Mouse (Mus musculus): ENCODE data around the gene Tmem30c. TPM values are rescaled to one million over a fixed set of nuclear protein-coding genes. Genes with fewer than 3 reads are reported as not detected.
A peak's percentile ranks its signal among the peaks of the same experiment; 100 is the strongest.

The Tmem30c gene
- polyA plus RNA-seq (2015; fragmentation: Nextera tagmentation; extraction: Ambion mirVana) = 0.05 TPM in 1 of 2 replicates, not detected in the other

DNA sequence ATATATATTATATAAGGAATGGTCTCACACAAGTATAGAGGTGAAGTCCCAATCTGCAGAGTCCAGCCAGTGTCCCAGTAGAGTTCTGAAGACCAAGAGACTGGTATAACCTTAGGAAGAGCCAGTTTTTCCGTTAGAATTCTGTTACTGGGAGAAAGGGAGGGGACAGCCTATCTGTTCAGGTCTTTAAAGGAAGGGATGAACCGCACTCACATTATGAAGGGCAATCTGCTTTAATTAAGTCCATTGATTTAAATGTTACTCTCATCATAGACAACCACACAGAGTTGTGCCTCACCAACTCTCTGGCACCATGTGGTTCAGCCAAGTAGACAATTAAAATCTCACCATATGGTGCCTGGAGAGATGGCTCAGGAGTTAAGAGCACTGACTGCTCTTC is at the start of gene Tmem30c:
Gene Tmem30c, minus strand, starts transcription at position 101 of the 400 bp plus-strand sequence.
- H3K36me3 ChIP-seq = no peaks in the 10 kb centered on the region
- H3K9ac ChIP-seq = no peak within 1 kb of the TSS
- H3K4me1 ChIP-seq = no peaks in the 10 kb centered on the region
- H3K9me3 ChIP-seq (replicated peaks) = no peaks in the 10 kb centered on the region
- no peaks in the 10 kb centered on the region for H3K27me3 ChIP-seq
- 75% methylated on average over 2 of the region's 2 CpGs for WGBS
- no peak within 1 kb of the TSS for H3K4me2 ChIP-seq (replicated peaks)
- no peak within 1 kb of the TSS for H3K4me3 ChIP-seq (replicated peaks)
- H3K27ac ChIP-seq (replicated peaks) = no peak within 1 kb of the TSS
- ATAC-seq (ENCODE audit: insufficient number of reproducible peaks, low FRiP score, low TSS enrichment, low read depth) = no peak

DNA sequence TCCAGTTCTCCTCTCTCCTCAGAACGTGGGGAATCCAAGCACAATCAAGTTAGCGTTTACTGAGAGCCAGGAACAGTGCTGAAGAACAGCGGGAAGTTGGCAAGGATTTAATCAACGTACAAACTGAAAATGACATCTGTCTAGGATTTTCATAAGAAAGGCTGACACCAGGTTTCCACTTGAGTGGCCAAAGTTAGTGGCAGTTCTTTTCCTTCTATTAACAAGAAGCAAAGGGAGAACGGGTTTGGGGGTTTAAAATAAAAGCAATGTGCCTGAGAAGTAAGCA is 47.9 kb upstream of the Tmem30c start:
- no peak overlapping the region for H3K4me3 ChIP-seq (replicated peaks)
- WGBS = 31% methylated on average over 5 of the region's 5 CpGs
- H3K9me3 ChIP-seq (replicated peaks) = no peaks in the 10 kb centered on the region
- no peak overlapping the region for H3K9ac ChIP-seq
- no peak for ATAC-seq (ENCODE audit: insufficient number of reproducible peaks, low FRiP score, low TSS enrichment, low read depth)
- H3K4me2 ChIP-seq (replicated peaks) = no peak overlapping the region
- H3K27ac ChIP-seq (replicated peaks) = peak overlapping the region; percentile 55
- H3K27me3 ChIP-seq = no peaks in the 10 kb centered on the region
- no peaks in the 10 kb centered on the region for H3K36me3 ChIP-seq
- peaks cover 22% of the 10 kb centered on the region for H3K4me1 ChIP-seq

DNA sequence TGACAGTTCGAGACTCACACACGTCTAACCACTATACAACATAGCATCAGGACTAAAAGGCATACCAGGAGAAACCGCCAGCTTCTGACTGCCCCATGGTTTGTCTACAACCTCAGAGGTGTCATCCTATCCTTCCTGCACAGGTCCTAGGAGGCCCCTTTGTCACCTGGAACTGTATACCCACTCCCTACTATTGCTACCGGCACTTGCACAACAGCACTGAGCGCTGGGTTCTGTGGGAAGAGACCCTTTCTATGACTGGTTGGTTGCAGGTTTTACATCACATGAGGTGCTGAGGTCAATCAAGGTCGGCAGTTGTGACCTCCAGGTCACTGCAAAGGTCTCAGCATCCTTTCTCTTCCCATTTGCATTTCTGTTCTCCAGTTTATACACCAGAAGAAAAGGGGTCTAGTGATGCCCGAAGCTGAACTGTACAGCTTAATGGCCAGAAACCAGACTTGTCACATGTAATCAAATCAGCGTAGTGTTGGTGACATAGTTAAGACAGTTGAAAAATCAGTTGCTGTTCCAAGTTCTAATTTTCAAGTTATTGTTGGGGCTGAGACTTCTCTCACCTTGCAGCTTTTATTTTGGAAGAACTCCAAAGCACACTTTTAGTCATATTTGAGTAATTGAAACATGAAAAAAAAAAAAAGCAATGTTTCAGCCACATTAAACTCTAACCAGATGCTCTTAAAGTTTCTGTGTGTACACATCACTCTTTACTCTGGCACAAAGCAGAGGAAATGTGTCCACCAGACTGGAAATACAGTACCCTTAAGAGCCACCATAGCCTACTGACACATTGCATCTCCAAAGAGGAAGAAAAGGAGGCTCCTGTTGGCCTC is 47.3 kb upstream of the Tmem30c start:
- ATAC-seq (ENCODE audit: insufficient number of reproducible peaks, low FRiP score, low TSS enrichment, low read depth) = no peak
- no peaks in the 10 kb centered on the region for H3K27me3 ChIP-seq
- H3K27ac ChIP-seq (replicated peaks) = 0 out of 2 replicates have a peak overlapping the region, but pooled peaks have one; percentile 55
- H3K36me3 ChIP-seq = no peaks in the 10 kb centered on the region
- H3K4me1 ChIP-seq = peaks cover 22% of the 10 kb centered on the region
- H3K9me3 ChIP-seq (replicated peaks) = no peaks in the 10 kb centered on the region
- H3K4me2 ChIP-seq (replicated peaks) = no peak overlapping the region
- no peak overlapping the region for H3K9ac ChIP-seq
- no peak overlapping the region for H3K4me3 ChIP-seq (replicated peaks)
- 73% methylated on average over 8 of the region's 8 CpGs for WGBS

DNA sequence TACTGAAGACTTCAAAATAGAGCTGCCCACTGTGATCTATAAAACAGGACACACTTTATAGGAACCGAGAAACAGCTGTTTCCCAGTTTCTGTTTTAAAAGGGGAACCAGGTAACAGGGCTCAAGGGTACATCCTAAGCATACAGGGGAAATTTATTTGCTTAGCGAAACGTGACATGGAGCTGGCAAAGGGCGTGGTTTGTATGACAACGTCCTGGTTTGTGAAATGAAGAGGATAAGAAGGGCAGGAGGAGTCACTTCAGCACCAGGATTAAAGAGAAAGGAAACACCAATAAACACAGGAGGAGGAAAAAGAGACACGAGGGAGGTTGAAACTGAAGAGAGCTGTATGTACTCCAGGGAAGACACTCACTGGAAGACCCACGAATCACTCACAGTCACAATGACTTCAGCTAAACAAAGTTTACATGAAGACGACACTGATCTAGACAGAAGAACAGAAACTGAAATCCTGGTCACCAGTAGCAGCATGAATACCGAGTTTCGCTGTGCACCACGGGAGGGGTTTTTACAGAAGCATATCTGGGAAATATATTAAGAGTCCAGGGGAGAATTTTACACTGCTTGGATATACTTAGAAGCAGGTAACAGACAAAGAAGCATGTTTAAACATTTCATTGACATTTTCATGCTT is 44.2 kb upstream of the Tmem30c start:
- Histone ChIP-seq H3K9me3 (replicated peaks) (no peaks in the 10 kb centered on the region), H3K27ac (replicated peaks) (no peak overlapping the region), H3K4me3 (replicated peaks) (no peak overlapping the region), H3K27me3 (no peaks in the 10 kb centered on the region), H3K4me2 (replicated peaks) (no peak overlapping the region), H3K4me1 (peaks cover 22% of the 10 kb centered on the region), H3K9ac (no peak overlapping the region), H3K36me3 (no peaks in the 10 kb centered on the region)
- 57% methylated on average over 11 of the region's 11 CpGs for WGBS
- ATAC-seq (ENCODE audit: insufficient number of reproducible peaks, low FRiP score, low TSS enrichment, low read depth) = no peak

DNA sequence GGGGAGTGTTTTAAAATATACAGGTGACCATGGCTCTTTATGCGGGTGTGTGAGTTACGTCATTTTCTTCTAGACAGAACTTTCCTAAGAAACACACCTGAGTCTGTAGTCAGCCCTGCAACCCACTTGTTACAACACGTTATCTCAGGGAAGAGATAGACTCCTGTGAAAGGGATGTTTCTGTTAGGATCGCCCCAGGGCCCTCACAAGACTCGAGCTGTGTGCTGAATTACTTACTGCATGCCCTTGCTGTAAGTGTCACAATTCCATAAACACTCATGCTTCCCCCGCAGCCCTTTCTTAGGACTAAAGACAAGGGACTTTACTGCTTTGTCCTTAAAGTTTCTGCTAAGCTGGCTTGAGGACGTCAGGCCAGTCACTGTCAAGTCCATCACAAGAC is 39.6 kb upstream of the Tmem30c start:
- no peak overlapping the region for H3K4me2 ChIP-seq (replicated peaks)
- H3K4me1 ChIP-seq = no peaks in the 10 kb centered on the region
- no peak overlapping the region for H3K4me3 ChIP-seq (replicated peaks)
- 61% methylated on average over 7 of the region's 7 CpGs for WGBS
- no peaks in the 10 kb centered on the region for H3K9me3 ChIP-seq (replicated peaks)
- ATAC-seq (ENCODE audit: insufficient number of reproducible peaks, low FRiP score, low TSS enrichment, low read depth) = no peak; the same call in 1 of the 2 replicates
- H3K27ac ChIP-seq (replicated peaks) = no peak overlapping the region
- no peaks in the 10 kb centered on the region for H3K36me3 ChIP-seq
- no peak overlapping the region for H3K9ac ChIP-seq
- no peaks in the 10 kb centered on the region for H3K27me3 ChIP-seq

DNA sequence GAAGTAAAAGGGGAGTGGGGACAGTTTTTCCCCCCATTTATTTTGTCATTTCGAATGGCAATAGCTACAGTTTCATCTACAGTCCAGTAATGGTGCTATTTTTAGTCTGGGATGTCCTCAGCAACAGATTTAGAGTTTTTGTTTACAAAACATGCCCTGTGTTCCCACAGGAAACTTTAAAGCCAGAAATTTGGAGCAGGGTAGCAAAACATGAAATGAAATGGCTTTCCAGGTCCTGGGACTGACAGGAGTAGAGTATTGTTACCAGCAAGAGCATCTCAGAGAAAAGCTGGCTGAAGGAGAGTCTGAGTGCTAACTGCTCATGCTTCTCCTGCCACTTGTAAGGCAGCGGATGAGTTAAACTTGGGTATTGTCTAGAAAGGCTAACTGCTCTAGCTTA is 37.4 kb upstream of the Tmem30c start:
- no peak overlapping the region for H3K27ac ChIP-seq (replicated peaks)
- 84% methylated on average over 2 of the region's 2 CpGs for WGBS
- no peak overlapping the region for H3K4me3 ChIP-seq (replicated peaks)
- no peak for ATAC-seq (ENCODE audit: insufficient number of reproducible peaks, low FRiP score, low TSS enrichment, low read depth)
- H3K4me2 ChIP-seq (replicated peaks) = no peak overlapping the region
- 0 out of 2 replicates have a peak, but pooled peaks cover 2% of the 10 kb centered on the region for H3K4me1 ChIP-seq
- H3K9me3 ChIP-seq (replicated peaks) = no peaks in the 10 kb centered on the region
- H3K27me3 ChIP-seq = no peaks in the 10 kb centered on the region
- no peak overlapping the region for H3K9ac ChIP-seq
- H3K36me3 ChIP-seq = no peaks in the 10 kb centered on the region

DNA sequence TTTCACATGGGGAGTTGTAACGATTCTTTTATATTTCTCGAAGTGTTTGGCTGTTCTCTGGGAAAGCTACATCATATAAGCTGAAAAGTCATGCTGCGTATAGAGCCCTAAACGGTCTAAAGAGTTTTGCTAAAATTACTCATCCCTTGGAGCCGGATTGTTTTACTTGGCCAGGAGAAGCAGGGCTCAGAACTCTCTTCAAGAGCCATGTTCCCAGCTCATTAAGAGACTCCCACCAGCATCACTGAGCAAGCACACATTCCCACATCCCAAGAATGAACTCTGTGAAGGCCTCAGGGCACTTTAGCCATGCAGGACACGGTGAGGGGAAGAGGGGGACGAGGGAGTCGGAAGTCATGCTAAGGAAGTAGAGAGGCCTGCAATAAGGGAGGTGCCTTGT is 36.4 kb upstream of the Tmem30c start:
- H3K27ac ChIP-seq (replicated peaks) = 0 out of 2 replicates have a peak overlapping the region, but pooled peaks have one; percentile 44
- H3K4me2 ChIP-seq (replicated peaks) = no peak overlapping the region
- no peak for ATAC-seq (ENCODE audit: insufficient number of reproducible peaks, low FRiP score, low TSS enrichment, low read depth)

DNA sequence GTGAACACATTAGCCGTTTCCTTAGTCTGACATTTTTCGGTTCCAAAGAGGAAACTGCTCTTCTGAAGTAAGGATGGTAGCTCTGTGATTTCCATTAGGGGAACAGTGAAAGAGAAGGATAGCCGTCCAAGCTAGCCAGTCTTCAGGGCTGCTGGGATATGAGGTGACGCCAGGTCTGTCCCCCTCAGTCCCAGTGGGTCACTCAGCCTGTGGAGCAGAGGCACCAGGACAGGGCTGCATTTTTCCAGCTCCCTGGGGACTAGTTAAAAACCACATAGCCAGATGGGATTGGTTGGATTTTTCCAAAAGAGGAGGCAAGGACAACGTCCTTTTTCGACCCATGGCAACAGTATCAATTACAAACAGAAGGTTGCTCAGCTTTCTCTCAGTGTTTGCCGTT is 34.3 kb upstream of the Tmem30c start:
- 53% methylated on average over 7 of the region's 7 CpGs for WGBS
- H3K4me1 ChIP-seq = 0 out of 2 replicates have a peak, but pooled peaks cover 2% of the 10 kb centered on the region
- H3K27ac ChIP-seq (replicated peaks) = no peak overlapping the region

More for the DNA sequence above, 36.4 kb upstream of the Tmem30c start:
- H3K4me1 ChIP-seq = 0 out of 2 replicates have a peak, but pooled peaks cover 2% of the 10 kb centered on the region
- no peaks in the 10 kb centered on the region for H3K9me3 ChIP-seq (replicated peaks)
- 55% methylated on average over 8 of the region's 8 CpGs for WGBS
- H3K4me3 ChIP-seq (replicated peaks) = no peak overlapping the region
- H3K27me3 ChIP-seq = no peaks in the 10 kb centered on the region
- H3K9ac ChIP-seq = no peak overlapping the region
- H3K36me3 ChIP-seq = no peaks in the 10 kb centered on the region

DNA sequence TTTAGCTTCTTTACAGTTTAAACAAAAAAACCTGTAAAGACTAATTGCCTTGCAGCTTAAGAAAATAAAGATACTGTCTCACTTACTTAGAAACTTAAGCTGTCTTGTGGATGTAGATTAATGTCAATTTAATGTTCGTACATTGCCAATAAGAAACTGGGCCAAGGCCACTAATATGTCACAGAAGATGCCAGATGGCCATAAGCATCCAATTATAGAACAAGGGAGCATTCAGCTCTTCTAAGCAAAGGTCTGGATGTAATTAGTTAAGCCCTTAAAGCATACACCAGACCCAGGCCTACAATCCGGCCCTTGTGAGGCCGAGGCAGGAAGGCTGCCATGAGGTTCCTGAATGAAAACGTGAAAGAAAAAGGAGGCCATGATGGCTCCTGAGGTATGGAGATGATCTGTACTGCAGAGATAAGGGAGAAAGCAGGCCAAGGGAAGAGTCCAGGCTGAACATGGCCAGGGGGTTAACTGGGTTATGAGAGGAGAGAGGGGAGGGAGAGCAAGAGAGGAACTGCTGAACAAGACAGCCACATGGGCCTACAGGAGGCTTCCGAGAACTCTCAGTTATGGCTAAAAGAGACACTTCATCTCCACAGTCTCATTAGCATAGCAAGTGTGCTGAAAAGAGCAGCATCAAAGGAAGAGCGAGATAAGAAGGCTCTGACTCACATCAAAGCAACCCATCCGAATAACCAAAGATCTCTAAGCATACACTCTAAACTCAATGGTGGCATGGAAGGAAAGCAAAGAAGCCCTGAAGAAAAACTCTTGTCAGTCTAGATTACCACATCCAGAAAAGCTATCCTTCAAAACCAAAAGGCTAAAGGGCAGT is 26.8 kb upstream of the Tmem30c start:
- WGBS = 61% methylated on average over 7 of the region's 7 CpGs
- no peaks in the 10 kb centered on the region for H3K27me3 ChIP-seq

More for the DNA sequence above, 34.3 kb upstream of the Tmem30c start:
- H3K4me2 ChIP-seq (replicated peaks) = no peak overlapping the region
- no peak overlapping the region for H3K4me3 ChIP-seq (replicated peaks)
- no peaks in the 10 kb centered on the region for H3K36me3 ChIP-seq
- no peaks in the 10 kb centered on the region for H3K9me3 ChIP-seq (replicated peaks)
- H3K27me3 ChIP-seq = no peaks in the 10 kb centered on the region
- ATAC-seq (ENCODE audit: insufficient number of reproducible peaks, low FRiP score, low TSS enrichment, low read depth) = no peak
- no peak overlapping the region for H3K9ac ChIP-seq

DNA sequence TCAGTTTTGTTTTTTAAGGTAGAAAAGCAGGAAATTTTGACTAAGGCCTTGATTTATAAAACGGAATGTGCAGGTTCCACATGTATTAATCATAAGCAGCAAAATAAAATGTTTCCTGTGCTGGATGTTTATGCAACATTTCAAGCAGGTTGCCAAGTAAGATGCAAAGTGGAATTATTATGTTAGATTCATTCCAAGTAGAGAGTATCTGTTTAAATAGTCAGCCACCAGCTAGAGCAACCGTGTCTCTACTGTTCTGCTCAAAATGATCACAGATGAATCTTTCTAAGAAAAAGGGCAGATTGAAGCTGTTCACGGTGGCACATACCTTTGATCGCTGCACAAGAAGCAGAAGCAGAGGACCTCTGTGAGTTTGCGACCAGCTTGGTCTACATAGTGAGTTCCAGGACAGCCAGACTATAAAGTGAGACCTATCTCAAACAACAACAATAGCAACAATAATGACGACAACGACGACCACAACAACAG is 26.0 kb upstream of the Tmem30c start:
- 59% methylated on average over 8 of the region's 8 CpGs for WGBS
- ATAC-seq (ENCODE audit: insufficient number of reproducible peaks, low FRiP score, low TSS enrichment, low read depth) = no peak

More for the DNA sequence above, 26.8 kb upstream of the Tmem30c start:
- no peak for ATAC-seq (ENCODE audit: insufficient number of reproducible peaks, low FRiP score, low TSS enrichment, low read depth)
- Histone ChIP-seq H3K4me1 (peaks cover 2% of the 10 kb centered on the region; the same call in 1 of the 2 replicates), H3K36me3 (no peaks in the 10 kb centered on the region), H3K4me2 (replicated peaks) (no peak overlapping the region), H3K4me3 (replicated peaks) (no peak overlapping the region), H3K27ac (replicated peaks) (peak overlapping the region; percentile 25; the same call in 1 of the 2 replicates), H3K9ac (no peak overlapping the region), H3K9me3 (replicated peaks) (0 out of 2 replicates have a peak, but pooled peaks cover 12% of the 10 kb centered on the region)

More for the DNA sequence above, 26.0 kb upstream of the Tmem30c start:
- Histone ChIP-seq H3K27ac (replicated peaks) (peak overlapping the region; percentile 44; the same call in 1 of the 2 replicates), H3K4me2 (replicated peaks) (no peak overlapping the region), H3K4me1 (peaks cover 2% of the 10 kb centered on the region; the same call in 1 of the 2 replicates), H3K36me3 (no peaks in the 10 kb centered on the region), H3K9me3 (replicated peaks) (0 out of 2 replicates have a peak, but pooled peaks cover 12% of the 10 kb centered on the region), H3K27me3 (no peaks in the 10 kb centered on the region), H3K9ac (no peak overlapping the region), H3K4me3 (replicated peaks) (no peak overlapping the region)

Measured in embryonic facial prominence, embryonic 15.5 days (tissue).